Mouse (Mus musculus) hindbrain, embryonic 16.5 days (tissue): ENCODE measurements around the gene Echdc3. TPM values are rescaled to one million over a fixed set of nuclear protein-coding genes. Genes with fewer than 3 reads are reported as not detected.

ENCODE experiments used
- ATAC-seq: fragments of 200-750 bp; cut with Nextera tagmentation; 2 replicates; pipeline ENCODE4 v1.8.0; 2017; ENCODE audit warnings: moderate TSS enrichment, moderate library complexity
- H3K27ac ChIP-seq: fragments of 300-500 bp; sonication (generic); 2 replicates; pipeline ENCODE4 v1.5.1; 2014; ENCODE audit warnings: low read depth, mild to moderate bottlenecking, control low read depth, low read length, moderate library complexity
- H3K27me3 ChIP-seq: fragments of 300-500 bp; sonication (generic); replicated peaks from 2 replicates; pipeline ENCODE4 v1.6.1; 2014; ENCODE audit warnings: low read length; ENCODE audit not compliant: control insufficient read depth, insufficient read depth
- H3K36me3 ChIP-seq: fragments of 300-500 bp; sonication (generic); 2 replicates; pipeline ENCODE4 v1.6.1; 2014; ENCODE audit warnings: mild to moderate bottlenecking, low read length, moderate library complexity, mixed read lengths; ENCODE audit not compliant: control insufficient read depth, insufficient read depth
- H3K4me1 ChIP-seq: fragments of 300-500 bp; sonication (generic); 2 replicates; pipeline ENCODE4 v1.6.1; 2014; ENCODE audit warnings: low read depth, low read length; ENCODE audit not compliant: control insufficient read depth, insufficient read depth
- H3K4me2 ChIP-seq: fragments of 300-500 bp; sonication (generic); 2 replicates; pipeline ENCODE4 v1.6.1; 2014; ENCODE audit warnings: mild to moderate bottlenecking, low read length, control low read depth, moderate library complexity
- H3K4me3 ChIP-seq: fragments of 300-500 bp; sonication (generic); 2 replicates; pipeline ENCODE4 v1.5.1; 2014; ENCODE audit warnings: mild to moderate bottlenecking, low read length, control low read depth, moderate library complexity
- H3K9ac ChIP-seq: fragments of 300-500 bp; sonication (generic); 2 replicates; pipeline ENCODE4 v1.6.1; 2014; ENCODE audit warnings: low read depth, mild to moderate bottlenecking, control low read depth, low read length, moderate library complexity
- H3K9me3 ChIP-seq: fragments of 300-500 bp; sonication (generic); 2 replicates; pipeline ENCODE4 v1.6.1; 2014; ENCODE audit warnings: mild to moderate bottlenecking, low read length, moderate library complexity; ENCODE audit not compliant: control insufficient read depth
- WGBS: fragments of 180-500 bp; shearing (Covaris S2); extraction: QIAGEN DNeasy Blood & Tissue Kit; methylation state at CpG from one replicate; pipeline ENCODE4 v1.1.7; 2014; 5-methylcytosine and 5-hydroxymethylcytosine counted together
- polyA plus RNA-seq: library from polyadenylated mRNA; unstranded; fragments of >200 nt; fragmentation: Nextera tagmentation; extraction: Ambion mirVana; gene quantifications from 2 replicates; pipeline ENCODE4 v1.2.1, GENCODE M21; 2015

Gene Echdc3
- polyA plus RNA-seq, 1 experiment from 2014 or later: 1.9 TPM

DNA sequence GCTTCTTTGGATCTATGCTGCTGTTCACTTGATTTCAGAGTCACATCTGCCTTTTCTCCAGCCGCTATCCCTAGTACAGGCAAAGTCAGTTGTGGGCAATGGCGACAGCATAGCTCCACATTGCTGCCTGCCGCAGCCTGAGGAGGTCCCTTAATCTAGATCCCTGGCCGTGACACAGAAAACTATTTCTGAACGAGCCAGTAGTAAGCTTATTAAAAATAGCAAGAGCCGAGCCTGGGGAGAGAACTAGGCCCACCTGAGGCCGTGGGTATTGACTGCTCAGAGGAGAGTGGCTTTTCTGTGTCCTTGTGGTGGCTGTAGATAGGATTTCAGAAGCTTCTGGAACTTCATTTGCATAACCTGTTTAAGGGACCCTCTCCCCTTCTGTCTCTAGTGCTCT lies 19.9 kb upstream of the Echdc3 start:
- no peak for ATAC-seq
- H3K9me3 ChIP-seq: no peaks in the 10 kb centered on the region
- 79% methylated on average over 7 of the region's 7 CpGs for WGBS
- H3K4me3 ChIP-seq: no peak overlapping the region
- no peaks in the 10 kb centered on the region for H3K4me1 ChIP-seq
- no peaks in the 10 kb centered on the region for H3K36me3 ChIP-seq
- H3K27me3 ChIP-seq: no peaks in the 10 kb centered on the region
- H3K9ac ChIP-seq: no peak overlapping the region
- no peak overlapping the region for H3K4me2 ChIP-seq
- no peak overlapping the region for H3K27ac ChIP-seq

DNA sequence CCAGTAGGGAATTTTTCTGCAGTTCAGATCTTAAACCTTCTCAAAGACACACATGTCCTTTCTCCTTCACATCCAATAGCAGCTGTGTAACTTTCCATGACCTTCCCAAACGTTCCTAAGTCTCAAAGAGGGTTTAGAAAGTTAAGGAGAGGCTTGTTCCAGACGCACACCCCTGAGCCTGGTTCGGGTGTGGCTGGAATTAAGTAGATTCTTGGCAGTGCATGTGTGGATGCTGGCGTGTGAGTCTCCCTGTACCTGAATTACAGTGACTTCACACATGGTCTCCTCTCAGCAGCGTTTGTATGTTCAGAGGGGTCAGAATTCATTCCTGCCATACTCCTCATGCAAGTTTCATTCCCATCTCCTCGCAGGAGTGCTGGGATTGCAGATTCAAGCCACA lies 18.0 kb upstream of the Echdc3 start:
- WGBS: 87% methylated on average over 6 of the region's 6 CpGs
- no peaks in the 10 kb centered on the region for H3K9me3 ChIP-seq

DNA sequence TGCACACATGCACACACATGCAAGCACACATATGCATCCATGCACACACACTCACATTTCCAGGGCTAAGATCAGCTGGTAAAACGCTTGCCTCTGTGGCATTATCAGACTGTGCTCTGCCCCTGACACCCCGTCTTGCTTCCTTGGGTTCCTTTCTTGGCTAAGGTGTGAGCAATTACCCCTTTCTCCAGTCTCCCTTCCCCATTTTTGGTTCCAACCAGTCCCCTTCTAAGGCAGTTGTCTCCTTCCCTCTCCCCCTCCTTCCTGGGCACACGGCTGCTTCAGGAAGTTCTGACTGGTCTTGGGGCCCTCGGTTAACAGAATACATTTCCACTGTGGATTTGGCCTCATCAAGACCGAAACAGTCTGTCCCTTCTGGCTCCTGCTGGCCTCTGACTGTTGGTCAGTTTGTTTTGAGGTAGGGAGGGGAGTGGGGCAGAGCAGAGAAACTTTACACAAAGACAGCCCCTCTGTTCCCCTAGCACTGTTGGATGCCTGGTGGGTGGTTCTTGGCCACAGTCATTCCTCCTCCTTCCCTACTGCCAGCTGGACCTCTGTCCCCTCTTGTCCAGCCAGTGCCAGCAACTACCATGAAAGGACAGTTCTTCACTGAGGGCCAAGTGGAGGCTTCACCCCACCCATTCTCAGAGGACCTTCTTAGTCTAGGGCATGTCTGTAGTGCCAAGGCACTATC lies 16.9 kb upstream of the Echdc3 start:
- H3K27ac ChIP-seq: no peak overlapping the region
- 64% methylated on average over 5 of the region's 5 CpGs for WGBS
- H3K4me1 ChIP-seq: peaks cover 4% of the 10 kb centered on the region; the same call in 1 of the 2 replicates
- H3K9ac ChIP-seq: no peak overlapping the region
- no peak overlapping the region for H3K4me3 ChIP-seq
- no peak overlapping the region for H3K4me2 ChIP-seq
- H3K27me3 ChIP-seq: no peaks in the 10 kb centered on the region
- peak; percentile 88 for ATAC-seq
- H3K36me3 ChIP-seq: no peaks in the 10 kb centered on the region
- H3K9me3 ChIP-seq: peaks cover 2% of the 10 kb centered on the region; the same call in 1 of the 2 replicates

More for the DNA sequence above, 18.0 kb upstream of the Echdc3 start:
- H3K4me2 ChIP-seq: no peak overlapping the region
- no peaks in the 10 kb centered on the region for H3K27me3 ChIP-seq
- H3K36me3 ChIP-seq: no peaks in the 10 kb centered on the region
- H3K9ac ChIP-seq: no peak overlapping the region
- peaks cover 4% of the 10 kb centered on the region; the same call in 1 of the 2 replicates for H3K4me1 ChIP-seq
- H3K27ac ChIP-seq: no peak overlapping the region
- H3K4me3 ChIP-seq: no peak overlapping the region
- ATAC-seq: no peak

DNA sequence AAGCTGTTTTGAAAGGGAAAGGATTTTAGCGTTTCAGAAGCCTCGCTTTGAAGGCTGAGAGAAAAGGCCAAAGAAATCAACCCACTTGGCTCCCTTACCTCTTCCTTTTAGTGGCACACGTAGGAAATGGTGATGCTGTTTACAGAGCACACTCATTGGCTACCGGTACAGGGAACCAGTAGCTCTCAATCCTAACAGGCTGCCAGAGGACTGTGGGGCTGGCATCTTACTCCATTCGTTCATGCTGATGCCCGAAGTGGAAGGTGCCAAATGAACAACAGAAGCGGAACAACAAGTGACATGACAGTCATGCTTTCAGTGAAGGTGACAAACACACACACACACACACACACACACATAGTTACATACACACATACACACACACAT lies 14.2 kb upstream of the Echdc3 start:
- WGBS: 74% methylated on average over 7 of the region's 7 CpGs
- Histone ChIP-seq H3K4me2 (no peak overlapping the region), H3K4me1 (peaks cover 4% of the 10 kb centered on the region; the same call in 1 of the 2 replicates), H3K36me3 (no peaks in the 10 kb centered on the region), H3K27ac (no peak overlapping the region; the same call in 1 of the 2 replicates), H3K9ac (no peak overlapping the region), H3K27me3 (no peaks in the 10 kb centered on the region), H3K4me3 (no peak overlapping the region), H3K9me3 (peaks cover 2% of the 10 kb centered on the region; the same call in 1 of the 2 replicates)
- no peak for ATAC-seq

DNA sequence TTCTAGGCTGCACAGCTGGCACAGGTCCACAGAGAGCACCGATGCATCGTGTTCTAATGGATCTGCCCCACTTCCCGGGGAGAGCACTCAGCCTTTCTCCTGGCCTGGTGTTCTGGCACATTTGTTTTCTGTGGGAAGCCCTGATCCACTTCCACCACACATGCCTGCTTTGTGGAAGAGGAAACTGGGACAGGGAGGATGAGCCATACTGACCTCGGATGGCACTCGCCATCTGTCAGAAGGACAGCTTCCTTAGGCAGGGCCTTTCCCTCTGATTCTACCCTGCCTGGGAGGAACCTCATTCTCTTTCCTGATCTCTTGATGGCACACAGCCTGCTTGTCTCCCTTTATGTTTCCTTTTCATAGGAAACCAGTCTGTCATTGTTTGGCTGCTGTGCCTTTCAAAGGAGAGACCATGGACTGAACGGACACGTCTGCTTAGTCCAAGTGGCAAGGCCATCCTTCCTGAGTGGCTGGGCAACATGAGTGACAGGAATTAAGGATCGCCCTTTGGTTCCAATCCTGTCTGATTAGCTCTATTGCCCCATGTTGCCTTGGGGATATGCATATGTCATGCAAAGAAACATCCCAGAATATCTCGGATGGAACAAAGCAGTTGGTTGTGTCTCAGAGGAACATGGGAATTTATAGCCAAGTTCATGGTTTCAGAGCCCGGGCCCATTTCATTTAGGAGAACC lies 13.7 kb upstream of the Echdc3 start:
- Histone ChIP-seq H3K4me3 (no peak overlapping the region), H3K9me3 (peaks cover 2% of the 10 kb centered on the region; the same call in 1 of the 2 replicates), H3K4me2 (no peak overlapping the region), H3K4me1 (peaks cover 4% of the 10 kb centered on the region; the same call in 1 of the 2 replicates), H3K9ac (no peak overlapping the region), H3K27me3 (no peaks in the 10 kb centered on the region), H3K36me3 (no peaks in the 10 kb centered on the region), H3K27ac (peak overlapping the region; percentile 23)
- 59% methylated on average over 10 of the region's 10 CpGs for whole genome bisulfite sequencing
- peak; percentile 31 for ATAC-seq

DNA sequence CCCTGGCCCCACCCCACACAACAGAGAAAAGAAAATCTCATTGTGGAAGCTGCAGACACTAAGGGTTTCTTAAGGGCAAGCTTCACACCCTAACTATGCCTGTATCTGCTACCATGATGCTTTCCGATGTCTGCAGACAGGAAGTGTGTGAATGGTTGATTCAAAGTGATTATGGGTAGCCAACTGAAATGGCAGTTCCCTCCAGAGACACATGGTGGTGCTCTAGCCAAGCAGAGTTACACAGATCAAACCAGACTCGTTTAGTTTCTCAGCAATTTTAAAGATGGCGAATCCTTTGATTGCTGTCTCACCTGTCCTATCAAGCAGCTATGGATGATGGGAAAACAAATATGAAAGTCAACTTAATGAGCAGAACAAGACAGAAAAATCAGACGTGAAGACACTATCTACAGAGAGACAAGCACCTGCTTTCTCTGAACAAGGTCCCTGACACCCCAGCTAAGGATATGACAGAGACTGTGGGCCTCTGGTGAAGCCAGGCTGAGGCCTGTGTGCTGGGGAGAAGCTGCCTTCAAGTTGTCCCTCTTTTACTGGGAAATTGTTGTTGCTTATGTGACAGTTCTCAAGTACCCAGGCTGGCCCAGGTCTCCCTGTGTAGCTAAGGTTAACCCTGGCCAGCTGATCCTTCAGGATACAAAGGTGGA lies 7.4 kb upstream of the Echdc3 start:
- Histone ChIP-seq H3K27ac (no peak overlapping the region), H3K9ac (no peak overlapping the region), H3K27me3 (no peaks in the 10 kb centered on the region), H3K4me1 (no peaks in the 10 kb centered on the region), H3K4me2 (no peak overlapping the region), H3K36me3 (no peaks in the 10 kb centered on the region), H3K9me3 (peaks cover 2% of the 10 kb centered on the region; the same call in 1 of the 2 replicates), H3K4me3 (no peak overlapping the region)
- ATAC-seq: peak; percentile 86
- WGBS: 12% methylated on average over 4 of the region's 4 CpGs

DNA sequence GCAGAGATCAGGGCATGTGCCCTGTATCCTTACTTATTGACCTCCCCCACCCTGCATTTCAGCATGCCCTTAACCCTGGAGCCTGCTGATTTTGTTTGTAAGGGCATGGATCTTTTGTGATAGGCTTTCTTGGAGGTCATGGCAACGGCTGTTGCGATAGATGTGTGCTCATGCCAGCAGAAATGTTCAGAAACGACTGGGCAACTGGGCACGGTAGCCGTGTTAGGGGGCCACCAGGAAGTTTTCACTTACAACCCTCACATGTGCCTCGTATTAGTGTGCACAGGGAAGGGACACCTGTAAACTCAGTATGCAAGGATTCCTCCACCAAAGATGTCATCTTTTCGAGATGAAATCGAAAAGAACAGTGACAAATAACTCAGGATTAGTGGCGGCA lies 508 bp downstream of the Echdc3 start:
- Histone ChIP-seq H3K27ac (no peak overlapping the region; the same call in 1 of the 2 replicates), H3K4me1 (peaks cover 12% of the 10 kb centered on the region), H3K36me3 (no peaks in the 10 kb centered on the region), H3K9me3 (no peaks in the 10 kb centered on the region), H3K4me3 (peak overlapping the region; percentile 39), H3K9ac (peak overlapping the region; percentile 65), H3K27me3 (no peaks in the 10 kb centered on the region), H3K4me2 (peak overlapping the region; percentile 66)
- WGBS: 33% methylated on average over 9 of the region's 9 CpGs
- ATAC-seq: peak; percentile 10

DNA sequence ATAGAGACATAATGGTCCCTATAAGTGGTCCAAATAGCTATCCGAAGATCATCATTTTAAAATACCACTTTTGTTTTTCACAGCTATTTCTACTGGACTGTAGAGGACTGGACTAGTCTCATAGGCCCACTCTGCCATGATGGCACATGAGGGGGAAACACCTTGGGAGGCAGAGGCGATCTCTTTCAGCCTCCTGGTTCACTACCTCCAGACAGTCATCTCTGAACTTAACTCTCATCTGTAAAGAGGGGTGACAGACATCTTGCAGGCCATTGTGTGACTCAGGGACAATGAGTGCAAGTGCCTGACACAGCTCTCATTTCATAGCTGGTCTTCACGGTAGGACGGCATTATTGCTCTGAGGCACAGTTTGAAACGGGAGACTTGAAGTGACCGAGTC lies 2.0 kb downstream of the Echdc3 start:
- ATAC-seq: no peak

DNA sequence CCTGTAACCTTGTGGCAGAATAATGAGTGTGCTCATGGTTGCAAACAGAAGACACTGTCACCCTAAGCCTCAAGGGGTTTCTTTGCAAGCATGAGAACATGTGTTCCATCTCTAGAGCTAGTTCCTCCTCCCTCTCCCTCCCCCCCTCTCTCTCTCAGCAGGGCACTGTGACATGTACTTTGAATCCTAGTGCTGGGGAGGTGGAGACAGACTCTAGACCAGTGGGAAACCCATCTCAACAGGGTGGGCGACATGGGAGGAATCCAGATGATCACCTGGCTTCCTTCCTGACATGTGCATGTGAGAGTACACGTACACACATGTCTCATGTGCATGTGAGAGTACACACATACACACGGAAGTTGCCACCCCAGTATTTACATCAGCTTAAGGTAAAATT lies 3.1 kb downstream of the Echdc3 start:
- 95% methylated on average over 3 of the region's 3 CpGs for WGBS

More for the DNA sequence above, 2.0 kb downstream of the Echdc3 start:
- H3K27ac ChIP-seq: no peak overlapping the region
- H3K4me1 ChIP-seq: peaks cover 12% of the 10 kb centered on the region
- no peaks in the 10 kb centered on the region for H3K27me3 ChIP-seq
- no peak overlapping the region for H3K4me3 ChIP-seq
- no peak overlapping the region for H3K9ac ChIP-seq
- no peaks in the 10 kb centered on the region for H3K36me3 ChIP-seq
- H3K4me2 ChIP-seq: no peak overlapping the region
- WGBS: 83% methylated on average over 6 of the region's 6 CpGs
- H3K9me3 ChIP-seq: no peaks in the 10 kb centered on the region

More for the DNA sequence above, 3.1 kb downstream of the Echdc3 start:
- H3K9me3 ChIP-seq: no peaks in the 10 kb centered on the region
- no peak for ATAC-seq
- no peak overlapping the region for H3K27ac ChIP-seq
- H3K27me3 ChIP-seq: no peaks in the 10 kb centered on the region
- no peak overlapping the region for H3K9ac ChIP-seq
- peaks cover 12% of the 10 kb centered on the region for H3K4me1 ChIP-seq
- H3K4me3 ChIP-seq: no peak overlapping the region
- no peaks in the 10 kb centered on the region for H3K36me3 ChIP-seq
- H3K4me2 ChIP-seq: no peak overlapping the region
